Mouse (Mus musculus): ENCODE results near the gene Olfr140.

Olfr140 gene

DNA sequence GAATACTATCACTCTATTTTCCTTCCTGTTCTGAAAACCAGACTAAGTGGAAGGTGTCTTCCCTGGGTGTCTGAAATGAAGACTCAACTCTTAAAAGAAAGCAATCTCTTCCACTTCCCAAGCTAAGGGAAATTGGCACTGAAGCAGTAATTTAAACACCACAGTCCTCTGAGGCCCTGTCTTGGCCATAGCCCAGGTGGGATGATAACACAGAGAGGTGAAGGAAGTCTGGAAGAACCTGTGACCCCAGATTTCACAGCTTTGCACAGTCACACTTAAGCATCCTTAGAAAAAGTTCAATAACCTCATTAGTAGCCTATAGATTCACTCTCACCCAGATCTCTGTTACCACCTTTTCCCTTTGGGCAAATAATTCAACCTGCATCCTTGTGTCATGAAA, at the start of gene Olfr140:
Gene Olfr140 (minus strand): TSS at position 101 of the 400 bp plus-strand sequence.
- no peak for DNase-seq (ENCODE audit: low spot score)

DNA sequence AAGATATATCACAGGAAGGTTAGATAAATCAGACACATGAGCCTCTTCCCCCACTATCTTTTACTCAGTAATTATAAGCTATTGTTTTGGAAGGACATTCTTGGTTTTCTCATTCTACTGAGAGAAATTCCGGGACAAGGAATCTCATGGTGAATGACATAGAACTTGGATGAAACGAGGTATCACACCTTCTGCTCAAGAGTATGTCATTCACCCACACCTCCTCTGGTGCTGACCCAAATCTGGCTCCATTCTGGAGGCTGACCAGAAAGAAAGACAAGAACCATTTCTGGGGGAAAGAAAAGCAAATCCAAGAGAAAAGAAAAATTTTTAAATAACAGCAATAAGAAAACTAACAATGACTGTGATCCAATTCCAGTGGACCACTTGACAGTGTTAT, 6.7 kb upstream of the Olfr140 start:
- no peak for DNase-seq (ENCODE audit: low spot score)

DNA sequence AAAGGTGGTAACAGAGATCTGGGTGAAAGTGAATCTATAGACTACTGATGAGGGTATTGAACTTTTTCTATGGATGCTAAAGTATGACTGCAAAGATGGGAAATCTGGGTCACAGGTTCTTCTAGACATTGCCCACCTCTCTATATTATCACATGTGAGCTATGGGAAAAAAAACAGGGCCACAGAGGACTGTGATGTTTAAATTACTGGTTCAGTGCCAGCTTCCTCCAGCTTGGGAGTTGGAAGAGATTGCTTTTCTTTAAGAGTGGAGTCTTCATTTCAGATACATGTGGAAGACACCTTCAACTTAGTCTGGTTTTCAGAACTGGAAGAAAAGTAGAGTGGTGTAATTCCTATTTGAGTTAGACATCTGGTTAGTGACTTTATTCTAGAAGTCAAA, 28.4 kb downstream of the Olfr140 start, which contains the start of gene Olfr1265:
Gene Olfr1265 (plus strand): TSS at position 301 of the 400 bp plus-strand sequence.
- DNase-seq (ENCODE audit: low spot score) = no peak

DNA sequence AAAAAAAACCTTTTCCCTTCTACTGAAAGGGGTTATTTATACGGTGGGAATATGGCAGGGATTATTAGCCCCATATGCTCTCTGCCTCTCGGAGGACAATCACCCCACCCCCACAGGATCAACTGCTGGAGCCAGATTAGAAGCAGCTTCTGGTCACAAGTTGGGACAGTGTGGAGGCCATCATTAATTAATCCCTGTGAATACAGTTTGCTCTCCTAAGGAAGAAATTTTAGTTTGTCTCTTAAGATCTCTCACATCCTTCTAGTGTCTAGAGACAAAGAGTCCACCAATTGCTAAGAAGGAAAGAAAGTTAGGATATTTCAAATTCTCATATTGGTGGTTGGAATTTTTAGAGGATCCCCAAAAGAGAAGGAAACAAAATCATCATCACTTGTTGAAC, 37.9 kb downstream of the Olfr140 start, which contains the start of gene Olfr1264:
Gene Olfr1264 (minus strand): TSS at position 101 of the 400 bp plus-strand sequence.
- DNase-seq (ENCODE audit: low spot score) = no peak

DNA sequence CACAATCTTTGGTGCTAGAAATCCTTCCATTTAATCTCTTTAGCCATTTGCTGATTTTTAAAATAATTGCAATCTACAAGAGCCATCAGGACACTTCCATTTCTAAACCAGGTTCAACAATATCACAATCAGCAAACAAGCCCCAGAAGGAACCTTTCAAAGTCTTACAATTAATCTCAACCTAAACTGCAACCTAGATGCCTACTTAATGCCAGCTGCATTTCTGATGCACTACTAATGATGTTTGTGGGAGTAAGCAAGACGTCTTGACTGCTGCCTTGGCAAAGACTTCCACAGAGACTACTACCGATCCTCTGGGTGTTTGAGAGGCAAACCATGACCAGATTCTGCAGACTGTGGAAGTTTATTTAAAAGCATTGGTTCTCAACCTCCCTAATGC, 51.6 kb downstream of the Olfr140 start, which contains the start of gene Olfr1263:
Gene Olfr1263 (plus strand): TSS at position 301 of the 400 bp plus-strand sequence.
- DNase-seq (ENCODE audit: low spot score) = no peak

DNA sequence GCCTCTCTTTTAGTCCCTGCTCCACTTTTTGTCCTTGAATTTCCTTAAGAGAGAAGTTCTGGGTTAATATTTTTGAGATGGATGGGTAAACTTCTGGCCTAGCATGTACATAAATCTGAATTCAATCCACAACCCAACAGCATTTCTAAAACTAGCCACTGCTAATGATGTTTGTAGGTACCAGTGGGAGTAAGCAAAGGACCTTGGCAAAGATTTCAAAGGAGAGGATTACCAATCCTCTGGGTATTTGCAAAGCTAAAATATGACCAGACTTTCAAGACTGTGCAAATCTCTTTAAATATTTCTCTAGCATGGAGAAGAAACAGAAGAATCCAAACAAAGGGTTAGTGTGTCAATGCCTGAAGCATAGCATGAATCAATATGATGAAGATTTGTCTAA, 63.5 kb downstream of the Olfr140 start, which contains the start of gene Olfr1262:
Gene Olfr1262 (plus strand): TSS at position 301 of the 400 bp plus-strand sequence.
- no peak for DNase-seq (ENCODE audit: low spot score)
